Mouse (Mus musculus) myocyte (in vitro differentiated cells): Measurements from ENCODE around the gene Ephb4.

Experiments used
- MYOG ChIP-seq, 3 experiments: IDR thresholded peaks; one replicate each; pipeline ENCODE4 v1.6.1; 2011; ENCODE audit warnings: control low read depth in 2 of 3, low read depth in 2 of 3, mild to moderate bottlenecking in 2 of 3; ENCODE audit not compliant: insufficient read length in 2 of 3, control insufficient read depth in 1 of 3, insufficient read depth in 1 of 3
- POLR2AphosphoS2 ChIP-seq: IDR thresholded peaks from one replicate; pipeline ENCODE4 v1.6.1; 2011; ENCODE audit warnings: low read depth, control low read depth; ENCODE audit not compliant: insufficient read length

DNA sequence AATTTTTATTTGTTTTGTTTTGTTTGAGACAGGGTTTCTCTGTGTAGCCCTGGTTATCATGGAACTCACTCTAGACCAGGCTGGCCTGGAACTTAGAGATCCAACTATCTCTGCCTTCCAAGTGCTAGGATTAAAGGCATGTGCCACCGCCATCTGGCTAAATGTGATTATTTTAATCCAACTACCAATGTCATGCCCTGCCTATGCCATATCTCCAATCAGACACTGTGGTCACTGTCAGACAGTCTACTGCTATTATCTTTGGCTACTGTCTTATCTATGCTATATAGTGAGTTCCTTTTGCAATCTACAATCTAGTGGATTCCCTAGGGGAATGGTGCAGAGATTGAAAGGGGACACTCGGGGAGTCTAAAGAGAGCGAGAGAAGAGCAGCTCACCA lies 28.9 kb upstream of the Ephb4 start:
- TF ChIP-seq POLR2AphosphoS2: no peak
- TF ChIP-seq MYOG (IDR thresholded peaks at IDR 0.05; ENCODE audit: control insufficient read depth in 1 of 3, insufficient read depth in 1 of 3, insufficient read length in 2 of 3, low read depth in 2 of 3): no peak
